ENCODE assay signal across 22 mouse cellular contexts in genomic region chr3:40371411-40371810, GRCm38 (mm10).
DNase-seq lines count a peak whose midpoint lies in the region; ATAC-seq and TF ChIP-seq lines count a peak whose summit lies in the region.
"Had no signal": no experiment of that assay in that cellular context is flagged by ENCODE, and none has a peak within 500 bp of the region (broad histone marks: within the 10 kb centered on the region; RNA-seq: fewer than 3 reads in every experiment).

No protein-coding gene starts in this region.

- intact Hi-C loops in heart, adult 2 months (cut with DNase I) = no loop called here

- WGBS in heart, adult 2 months = 63% methylated on average over 7 of the region's 7 CpGs
- 33% methylated on average over 7 of the region's 7 CpGs for WGBS in midbrain, embryonic 16.5 days

- no peaks in the 10 kb centered on the region for H3K36me3 ChIP-seq in heart, adult 2 months (ENCODE audit: control insufficient read depth, insufficient read depth, low read length)
- H3K36me3 ChIP-seq in midbrain, embryonic 16.5 days (ENCODE audit: control insufficient read depth, insufficient read depth, low read length) = no peaks in the 10 kb centered on the region
- H3K36me3 ChIP-seq: embryonic facial prominence, embryonic 12.5 days; heart, embryonic 10.5 days; hindbrain, embryonic 12.5 days had no signal

- no peaks in the 10 kb centered on the region for H3K79me2 ChIP-seq in heart, adult 2 months (replicated peaks; ENCODE audit: control insufficient read depth, insufficient read depth, low read length)

- H3K4me1 ChIP-seq in heart, adult 2 months (ENCODE audit: control insufficient read depth, insufficient read depth, low read length) = no peaks in the 10 kb centered on the region
- peaks cover 3% of the 10 kb centered on the region; the same call in 1 of the 2 replicates for H3K4me1 ChIP-seq in midbrain, embryonic 16.5 days (ENCODE audit: control insufficient read depth, insufficient read depth, low read length)
- H3K4me1 ChIP-seq: embryonic facial prominence, embryonic 12.5 days; heart, embryonic 10.5 days had no signal

- TF ChIP-seq EP300 in heart, adult 2 months (IDR thresholded peaks at IDR 0.05; ENCODE audit: insufficient read depth, low read depth, low read length) = no peak

- no peak for TF ChIP-seq CTCF in heart, adult 2 months (IDR thresholded peaks at IDR 0.05)
- no peak for TF ChIP-seq CTCF in brain, embryonic 14.5 days (IDR thresholded peaks at IDR 0.05; ENCODE audit: borderline replicate concordance, extremely low read depth, insufficient read depth, insufficient read length)

- H3K9ac ChIP-seq in heart, adult 2 months (ENCODE audit: low read depth, low read length) = no peak overlapping the region
- no peak overlapping the region for H3K9ac ChIP-seq in midbrain, embryonic 16.5 days (ENCODE audit: low read depth, low read length)
- H3K9ac ChIP-seq: embryonic facial prominence, embryonic 12.5 days; hindbrain, embryonic 12.5 days had no signal

- no peak overlapping the region for H3K4me3 ChIP-seq in heart, adult 2 months
- H3K4me3 ChIP-seq in midbrain, embryonic 16.5 days (ENCODE audit: low read depth, low read length) = no peak overlapping the region
- H3K4me3 ChIP-seq: embryonic facial prominence, embryonic 12.5 days; gastrocnemius, adult 2 months; heart, embryonic 10.5 days; hindbrain, embryonic 12.5 days had no signal

- ATAC-seq in midbrain, embryonic 16.5 days = no peak
- ATAC-seq in erythroblast, adult 5-6 weeks (replicated peaks; ENCODE audit: low FRiP score, poor library complexity, severe bottlenecking) = no peak
- ATAC-seq: forebrain, embryonic 16.5 days; hindbrain, embryonic 16.5 days; inflammation-experienced regulatory T-cells, adult 6 months had no signal

- DNase-seq in heart, adult 11 months = peak; percentile 28
- no peak for DNase-seq in heart, adult 2 months
- peak; percentile 43 for DNase-seq in brain, adult 2 months (ENCODE audit: low read depth, low spot score)
- DNase-seq in brain, embryonic 14.5 days (ENCODE audit: low read depth) = peak; percentile 52
- DNase-seq in urinary bladder, postnatal 25 days (ENCODE audit: low spot score) = no peak
- DNase-seq: adrenal gland, adult 8-10 months; adrenal gland, postnatal 36 days; cerebellum, adult 11-12 months; cerebellum, adult 9-10 months; cerebellum, postnatal 25 days; gastrocnemius, adult 2 months; gastrocnemius, postnatal 25 days; heart, postnatal 10 days; heart, postnatal 4 days had no signal

- H3K9me3 ChIP-seq in midbrain, embryonic 16.5 days (replicated peaks; ENCODE audit: control insufficient read depth, low read length, poor library complexity, severe bottlenecking) = no peaks in the 10 kb centered on the region
- H3K9me3 ChIP-seq: embryonic facial prominence, embryonic 12.5 days; heart, embryonic 10.5 days; hindbrain, embryonic 12.5 days had no signal

- TF ChIP-seq POLR2A in heart, adult 2 months (IDR thresholded peaks at IDR 0.05; ENCODE audit: insufficient read depth, low read depth, low read length) = no peak
- TF ChIP-seq POLR2A in brain, embryonic 14.5 days (IDR thresholded peaks at IDR 0.05; ENCODE audit: borderline replicate concordance, extremely low read depth, insufficient read depth, insufficient read length, poor library complexity, severe bottlenecking) = no peak

- H3K4me2 ChIP-seq in midbrain, embryonic 16.5 days (ENCODE audit: low read length) = peak overlapping the region; percentile 9; the same call in 1 of the 2 replicates
- H3K4me2 ChIP-seq: embryonic facial prominence, embryonic 12.5 days; hindbrain, embryonic 12.5 days had no signal

- no peak overlapping the region for H3K27ac ChIP-seq in heart, adult 2 months
- H3K27ac ChIP-seq in midbrain, embryonic 16.5 days (ENCODE audit: low read length) = no peak overlapping the region
- H3K27ac ChIP-seq: embryonic facial prominence, embryonic 12.5 days; gastrocnemius, adult 2 months; heart, embryonic 10.5 days; hindbrain, embryonic 12.5 days had no signal

- no peaks in the 10 kb centered on the region for H3K27me3 ChIP-seq in heart, adult 2 months (ENCODE audit: control insufficient read depth, insufficient read depth, low read length)
- H3K27me3 ChIP-seq in midbrain, embryonic 16.5 days (ENCODE audit: control insufficient read depth, insufficient read depth, low read depth, low read length) = no peaks in the 10 kb centered on the region
- H3K27me3 ChIP-seq: embryonic facial prominence, embryonic 12.5 days; hindbrain, embryonic 12.5 days had no signal

Comparison
In these comparisons a context has a peak if more than half of its experiments do, and no peak if none do; other contexts are left out.
1. DNase-seq: peak in heart, adult 11 months (single experiment), brain, adult 2 months (single experiment) and brain, embryonic 14.5 days (single experiment); none in heart, adult 2 months (0 of 2) and urinary bladder, postnatal 25 days (single experiment).